Mouse (Mus musculus): ENCODE measurements around the gene Tcea3.

Tcea3 gene

GRCm38 (mm10) chr4:136320016-136320415, 72.5 kb downstream of the Tcea3 start:
- no peak for DNase-seq (ENCODE audit: low spot score)

GRCm38 (mm10) chr4:136324226-136324625, 76.7 kb downstream of the Tcea3 start:
- no peak for DNase-seq (ENCODE audit: low spot score)

Data from embryo, embryonic 10.5 days (tissue).